Mouse (Mus musculus): ENCODE data around the gene Slc9b1. TPM values are rescaled to one million over a fixed set of nuclear protein-coding genes. Genes with fewer than 3 reads are reported as not detected.

Slc9b1 gene
- polyA plus RNA-seq, 1 experiment from 2014 or later, result 0.17 TPM

DNA sequence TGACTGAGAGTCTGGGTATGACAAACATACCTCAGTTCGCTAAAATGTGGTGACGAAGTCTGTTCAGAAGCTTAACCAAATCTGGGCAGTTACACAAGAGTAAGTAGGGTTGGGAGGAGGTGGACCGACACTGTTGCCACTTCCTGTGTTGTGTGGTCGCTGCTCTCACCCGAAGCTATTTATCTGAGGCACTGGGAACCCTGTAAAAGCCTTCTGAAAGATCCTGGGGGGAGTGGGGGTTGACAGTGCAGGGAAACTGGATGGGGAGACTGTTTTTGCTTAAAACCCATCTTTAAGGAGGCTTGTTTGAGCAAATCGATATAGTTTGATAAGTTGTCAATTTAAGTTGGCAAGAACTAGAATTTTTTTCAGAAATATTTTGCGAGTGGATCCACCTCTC, 92.4 kb downstream of the Slc9b1 start:
- no peak overlapping the region; the same call in 1 of the 2 replicates for H3K27ac ChIP-seq (ENCODE audit: low read length)
- no peak for ATAC-seq

DNA sequence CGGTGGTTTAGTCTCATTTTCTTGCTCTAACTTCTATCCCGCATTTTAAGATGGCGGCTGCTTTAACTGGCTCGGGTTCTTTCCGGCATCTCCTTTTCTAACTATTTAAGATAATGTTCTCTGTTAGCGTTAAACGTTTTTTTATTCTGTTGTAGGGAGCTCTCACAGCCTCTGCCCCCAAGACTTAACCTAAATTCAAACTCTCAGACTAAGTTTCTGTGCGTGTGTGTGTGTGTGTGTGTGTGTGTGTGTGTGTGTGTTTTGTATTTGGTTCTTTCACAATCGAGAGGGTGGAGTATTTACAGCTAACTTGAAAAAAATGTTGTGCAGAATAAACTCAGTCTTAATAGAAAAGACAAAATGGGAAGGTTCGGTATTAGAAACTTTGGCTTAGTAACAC, 92.8 kb downstream of the Slc9b1 start:
- Histone ChIP-seq H3K4me2 (ENCODE audit: low read depth, low read length) (peak overlapping the region; percentile 68), H3K9me3 (ENCODE audit: control insufficient read depth, low read length) (no peaks in the 10 kb centered on the region), H3K9ac (ENCODE audit: low read depth, low read length) (peak overlapping the region; percentile 96), H3K27me3 (replicated peaks; ENCODE audit: control insufficient read depth, insufficient read depth, low read length) (no peaks in the 10 kb centered on the region), H3K4me3 (ENCODE audit: low read length) (peak overlapping the region; percentile 90), H3K4me1 (ENCODE audit: control insufficient read depth, insufficient read depth, low read length) (peaks cover 11% of the 10 kb centered on the region), H3K27ac (ENCODE audit: low read length) (no peak overlapping the region), H3K36me3 (ENCODE audit: control insufficient read depth, insufficient read depth, low read length) (no peaks in the 10 kb centered on the region)
- ATAC-seq, result no peak
- WGBS, result 22% methylated on average over 10 of the region's 10 CpGs

More for the DNA sequence above, 92.4 kb downstream of the Slc9b1 start:
- peak overlapping the region; percentile 90 for H3K4me3 ChIP-seq (ENCODE audit: low read length)
- WGBS, result 10% methylated on average over 7 of the region's 7 CpGs
- peak overlapping the region; percentile 68 for H3K4me2 ChIP-seq (ENCODE audit: low read depth, low read length)
- H3K36me3 ChIP-seq (ENCODE audit: control insufficient read depth, insufficient read depth, low read length), result no peaks in the 10 kb centered on the region
- peaks cover 11% of the 10 kb centered on the region for H3K4me1 ChIP-seq (ENCODE audit: control insufficient read depth, insufficient read depth, low read length)
- H3K9me3 ChIP-seq (ENCODE audit: control insufficient read depth, low read length), result no peaks in the 10 kb centered on the region
- H3K9ac ChIP-seq (ENCODE audit: low read depth, low read length), result peak overlapping the region; percentile 96
- no peaks in the 10 kb centered on the region for H3K27me3 ChIP-seq (replicated peaks; ENCODE audit: control insufficient read depth, insufficient read depth, low read length)

DNA sequence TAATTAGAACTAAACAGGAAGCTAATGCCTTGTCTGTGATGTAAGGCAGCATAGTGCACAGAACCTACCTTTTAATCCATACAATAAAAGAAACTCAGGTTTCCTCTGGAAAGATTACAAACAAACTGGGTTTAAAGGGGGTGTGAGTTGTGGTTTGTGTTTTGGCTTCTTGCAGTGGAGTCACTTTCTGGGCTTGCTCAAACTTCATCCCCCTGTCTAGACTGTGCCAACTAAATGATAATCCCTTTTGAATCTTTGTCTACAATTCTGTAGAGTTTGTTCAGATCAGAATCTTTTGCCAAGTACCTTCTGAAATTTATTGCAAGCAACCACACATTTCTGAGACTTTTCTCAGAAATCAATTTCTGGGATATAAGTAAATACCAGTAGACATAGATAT, 97.1 kb downstream of the Slc9b1 start:
- Histone ChIP-seq H3K9ac (ENCODE audit: low read depth, low read length) (no peak overlapping the region), H3K36me3 (ENCODE audit: control insufficient read depth, insufficient read depth, low read length) (no peaks in the 10 kb centered on the region), H3K27me3 (replicated peaks; ENCODE audit: control insufficient read depth, insufficient read depth, low read length) (no peaks in the 10 kb centered on the region), H3K27ac (ENCODE audit: low read length) (no peak overlapping the region), H3K4me2 (ENCODE audit: low read depth, low read length) (no peak overlapping the region), H3K4me1 (ENCODE audit: control insufficient read depth, insufficient read depth, low read length) (peaks cover 8% of the 10 kb centered on the region), H3K4me3 (ENCODE audit: low read length) (no peak overlapping the region), H3K9me3 (ENCODE audit: control insufficient read depth, low read length) (no peaks in the 10 kb centered on the region)
- no peak for ATAC-seq

Other genes with a start within 250 kb of the Slc9b1 start
- 14.2 and 18.4 TPM in 2 replicates for gene Cenpe, start 135.5 kb upstream of the Slc9b1 start, polyA plus RNA-seq (2015; fragmentation: Nextera tagmentation; extraction: Ambion mirVana)
- gene Bdh2, start 66.8 kb upstream of the Slc9b1 start, polyA plus RNA-seq (2015; fragmentation: Nextera tagmentation; extraction: Ambion mirVana), result 8.8 and 9.1 TPM in 2 replicates
- gene Slc9b2, start 40.3 kb upstream of the Slc9b1 start, polyA plus RNA-seq (2015; fragmentation: Nextera tagmentation; extraction: Ambion mirVana), result 1.2 and 1.7 TPM in 2 replicates
- gene Cisd2, start 75.9 kb downstream of the Slc9b1 start, polyA plus RNA-seq (2015; fragmentation: Nextera tagmentation; extraction: Ambion mirVana), result 61.2 and 61.9 TPM in 2 replicates
- 497 and 511 TPM in 2 replicates for gene Ube2d3, start 90.1 kb downstream of the Slc9b1 start, polyA plus RNA-seq (2015; fragmentation: Nextera tagmentation; extraction: Ambion mirVana)
- gene Manba, start 137.6 kb downstream of the Slc9b1 start, polyA plus RNA-seq (2015; fragmentation: Nextera tagmentation; extraction: Ambion mirVana), result 20.1 and 21.3 TPM in 2 replicates

All from intestine, embryonic 16.5 days (tissue).